Mouse (Mus musculus) thymus, postnatal 36 days (tissue): ENCODE results near the gene Ak3.
"Not testable (repeated sequence)": the region's sequence is repeated elsewhere in the genome, so short reads cannot be mapped to it uniquely, and the experiment has no call there.

ENCODE experiments used
- DNase-seq, 2 experiments: peaks; one replicate each; pipeline ENCODE4 v3.0.0; 2022; ENCODE audit warnings: mixed read lengths in 2 of 2

Ak3 gene

DNA sequence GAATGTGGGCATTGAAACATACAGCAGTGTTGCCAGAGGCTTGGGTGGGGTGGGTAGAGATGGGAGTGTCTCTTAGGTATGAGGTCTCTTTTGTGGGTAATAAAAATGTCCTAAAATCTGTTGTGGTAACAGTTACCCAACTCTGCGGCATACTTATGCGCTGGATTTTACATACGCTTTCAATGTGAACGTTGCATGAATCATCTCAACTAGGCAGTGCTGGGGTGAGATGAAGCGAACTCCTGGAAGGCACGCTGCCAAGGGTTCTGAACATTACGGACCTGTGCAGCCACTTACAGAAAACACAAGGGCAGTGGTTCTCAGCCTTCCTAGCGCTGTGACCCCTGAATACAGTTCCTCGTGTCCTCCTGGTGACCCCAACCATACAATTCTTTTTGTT is 5.1 kb downstream of the Ak3 start:
- DNase-seq = no peak

GRCm38 (mm10) chr19:29042143-29042542 is 5.6 kb downstream of the Ak3 start:
- no peak for DNase-seq

DNA sequence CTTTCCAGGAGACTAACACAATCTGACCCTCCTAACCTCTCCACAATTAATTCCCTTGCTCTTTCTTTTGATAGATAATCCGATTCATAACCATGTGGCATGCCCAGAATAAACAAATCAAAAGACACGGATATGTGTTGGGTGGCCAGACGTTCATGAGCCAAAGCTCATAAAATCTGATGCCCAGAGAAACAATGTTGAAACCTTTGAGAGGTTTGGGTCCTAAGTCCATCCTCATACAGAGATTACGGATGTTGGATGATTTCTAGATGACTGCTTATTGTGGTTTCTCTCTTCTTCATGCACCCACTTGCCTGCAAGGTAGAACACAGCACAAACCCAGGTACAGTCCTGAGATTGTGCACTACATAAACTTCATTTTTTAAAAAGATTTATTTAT is 7.6 kb downstream of the Ak3 start:
- DNase-seq = no peak

DNA sequence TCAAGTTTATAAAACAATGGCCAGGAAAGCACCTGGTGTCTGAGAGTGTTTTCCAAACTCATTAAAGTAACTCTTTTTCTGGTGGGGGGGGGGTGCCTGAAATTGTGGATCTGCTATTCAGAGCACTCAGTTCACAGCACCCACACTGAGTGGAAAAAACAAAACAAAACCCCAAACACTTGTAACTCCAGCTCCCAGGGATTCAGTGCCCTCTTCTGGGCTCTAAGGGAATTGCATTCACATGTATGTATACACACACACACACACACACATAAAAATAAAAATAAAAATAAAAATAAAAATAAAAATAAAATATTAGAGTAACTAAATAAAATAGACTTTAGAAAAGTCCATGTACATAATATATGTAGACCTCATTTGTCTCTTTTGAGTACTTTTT is 8.4 kb downstream of the Ak3 start:
- DNase-seq = no peak

GRCm38 (mm10) chr19:29037541-29037940 is 10.2 kb downstream of the Ak3 start:
- DNase-seq = no peak

DNA sequence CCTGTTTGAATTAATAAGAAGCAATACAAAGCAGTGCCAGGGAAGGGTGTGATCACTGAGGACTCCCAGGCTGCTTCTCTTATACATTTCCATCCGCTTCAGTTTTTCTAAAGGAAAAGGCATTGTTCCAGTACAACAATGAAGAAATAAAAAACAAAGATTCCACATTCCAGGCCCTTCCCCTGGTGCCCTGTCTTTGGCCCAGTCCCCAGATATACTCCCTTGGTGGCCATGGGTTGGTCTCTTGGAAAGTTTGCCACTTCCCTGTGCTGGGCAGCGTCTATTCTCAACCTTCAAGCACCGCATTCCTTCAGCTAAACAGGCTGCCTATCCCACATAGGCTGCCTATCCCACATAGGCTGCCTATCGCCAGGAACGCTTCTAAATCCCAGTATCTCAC is 10.7 kb downstream of the Ak3 start:
- no peak for DNase-seq

- DNase-seq = no peak
Observed at GRCm38 (mm10) chr19:29032662-29033061, 15.1 kb downstream of the Ak3 start.

GRCm38 (mm10) chr19:29031788-29032187 is 16.0 kb downstream of the Ak3 start:
- DNase-seq = no peak

GRCm38 (mm10) chr19:29024391-29024947 is 23.3 kb downstream of the Ak3 start:
- DNase-seq = no peak

GRCm38 (mm10) chr19:29021754-29022345 is 25.9 kb downstream of the Ak3 start:
- DNase-seq = no peak

GRCm38 (mm10) chr19:29019647-29020046 is 28.1 kb downstream of the Ak3 start:
- no peak for DNase-seq

DNA sequence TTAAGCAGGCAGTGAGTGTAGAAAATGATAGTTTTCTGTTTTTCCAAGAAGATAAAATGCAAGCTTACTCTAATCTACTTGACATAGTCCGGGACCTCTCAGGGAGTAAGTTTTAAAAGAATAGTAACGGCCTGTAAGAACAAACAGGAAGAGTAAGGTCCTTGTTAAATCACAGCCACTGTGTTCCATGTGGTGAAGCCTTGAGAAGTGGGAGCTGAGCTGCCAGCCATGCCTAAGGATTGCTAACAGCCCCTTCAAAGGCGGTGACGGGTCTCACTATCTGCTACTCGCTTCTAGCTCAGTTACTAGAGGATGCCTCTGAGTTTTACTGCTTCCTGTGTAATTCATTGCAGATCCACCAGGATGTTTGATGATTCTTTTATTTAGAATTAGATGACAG is 31.0 kb downstream of the Ak3 start:
- DNase-seq = no peak

GRCm38 (mm10) chr19:29016204-29016765 is 31.5 kb downstream of the Ak3 start:
- no peak for DNase-seq

- DNase-seq = no peak
Observed at GRCm38 (mm10) chr19:29015410-29016203, 32.2 kb downstream of the Ak3 start.

- no peak for DNase-seq
Observed at GRCm38 (mm10) chr19:29014466-29015055, 33.2 kb downstream of the Ak3 start.

- DNase-seq = no peak
Observed at GRCm38 (mm10) chr19:29011355-29011990, 36.3 kb downstream of the Ak3 start.

- DNase-seq = no peak
Observed at GRCm38 (mm10) chr19:29009046-29009445, 38.7 kb downstream of the Ak3 start.

DNA sequence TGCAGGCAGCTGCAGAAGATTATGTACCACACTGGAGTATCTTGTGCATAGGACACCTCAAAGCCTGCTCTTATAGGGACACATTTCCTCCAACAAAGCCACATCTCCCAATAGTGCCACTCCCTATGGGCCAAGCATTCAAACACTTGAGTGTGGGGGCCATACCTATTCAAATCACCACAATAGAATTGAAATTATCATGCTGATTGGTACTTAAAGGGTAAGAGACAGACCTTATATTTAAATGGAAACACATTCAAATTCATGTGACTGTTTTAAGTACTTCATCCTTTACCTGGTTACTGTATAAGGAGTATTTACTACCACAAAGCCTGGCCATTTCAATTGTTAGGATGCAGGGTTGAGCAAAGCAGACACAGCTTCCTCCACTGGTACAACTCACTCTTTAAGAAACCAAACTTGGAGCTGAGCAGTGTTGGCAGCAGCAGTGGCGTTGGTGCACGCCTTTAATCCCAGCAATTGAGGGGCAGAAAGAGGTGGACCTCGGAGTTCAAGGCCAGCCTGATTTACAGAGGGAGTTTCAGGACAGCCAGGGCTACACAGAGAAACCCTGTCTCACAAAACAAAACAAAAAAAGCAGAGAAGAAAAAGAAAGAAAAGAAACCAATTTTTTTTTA is 39.6 kb downstream of the Ak3 start:
- DNase-seq = no peak

DNA sequence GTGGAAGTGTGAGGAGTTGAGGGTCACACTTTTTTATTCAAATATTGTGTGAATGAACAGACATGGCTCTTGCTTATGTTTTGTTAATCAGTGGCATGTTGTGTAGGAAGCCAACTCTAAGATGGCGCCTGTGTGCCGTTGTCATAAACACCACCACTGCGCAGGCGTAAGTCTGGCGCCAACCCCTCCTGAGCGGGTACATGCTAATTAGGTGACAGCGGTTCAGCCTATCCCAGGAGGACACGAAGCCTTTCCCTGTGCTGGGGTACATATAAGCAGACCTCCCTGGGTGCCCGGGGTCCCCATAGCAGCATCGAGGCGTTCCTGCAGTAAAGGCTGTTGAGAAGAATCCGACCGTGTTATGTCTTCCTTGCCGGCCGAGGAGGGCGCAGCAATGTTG is 47.4 kb downstream of the Ak3 start:
- DNase-seq = not testable (repeated sequence)

DNA sequence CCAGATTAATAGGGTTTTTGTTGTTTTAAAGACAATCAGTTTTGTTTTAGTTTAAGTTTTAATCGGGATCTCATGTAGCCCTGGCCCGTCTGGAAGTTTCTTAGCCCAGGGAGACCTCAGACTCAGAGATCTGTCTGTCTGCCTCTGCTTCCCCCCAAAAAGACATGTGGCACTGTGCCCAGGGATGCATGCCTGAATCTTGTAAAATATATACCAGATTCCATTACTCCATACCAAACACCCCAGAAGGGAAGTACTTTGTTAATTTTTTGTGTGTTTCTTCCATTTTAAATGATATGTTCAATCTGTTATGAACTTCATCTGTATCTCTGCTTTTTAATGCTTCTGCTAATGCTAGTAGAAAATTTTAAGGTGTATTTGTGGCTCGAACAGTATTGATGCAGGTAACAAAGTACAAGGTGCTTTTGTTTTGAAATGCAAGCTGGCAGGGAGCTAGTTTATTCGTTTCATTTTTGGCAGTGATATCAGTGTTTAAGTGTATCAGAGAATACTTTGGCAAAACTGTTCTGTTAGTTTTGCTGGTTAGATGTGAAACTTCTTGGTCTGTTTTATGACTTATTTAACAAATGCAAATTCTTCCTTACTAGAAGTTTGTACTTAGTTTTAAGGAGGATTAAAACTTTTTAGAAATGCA is 49.7 kb downstream of the Ak3 start:
- no peak for DNase-seq

DNA sequence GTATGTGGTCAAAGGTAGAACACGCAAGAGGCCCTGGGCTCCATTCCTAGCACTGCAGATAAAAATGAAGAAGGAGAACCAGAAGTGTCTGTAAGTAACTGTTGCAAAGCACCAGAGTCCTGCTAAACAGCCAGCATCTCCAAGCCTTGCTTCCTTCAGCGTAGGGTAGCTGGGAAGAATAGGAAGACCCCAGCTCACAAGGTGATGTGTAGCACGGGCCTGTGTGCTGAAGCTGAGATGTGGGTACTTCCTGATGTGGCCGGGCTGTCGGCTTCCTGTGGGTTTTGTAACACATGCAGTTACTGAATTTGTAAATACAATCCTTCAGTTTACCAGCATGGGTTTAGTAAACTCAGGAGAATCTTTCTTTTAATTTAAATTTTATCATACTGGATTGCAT is 52.4 kb downstream of the Ak3 start:
- no peak for DNase-seq

DNA sequence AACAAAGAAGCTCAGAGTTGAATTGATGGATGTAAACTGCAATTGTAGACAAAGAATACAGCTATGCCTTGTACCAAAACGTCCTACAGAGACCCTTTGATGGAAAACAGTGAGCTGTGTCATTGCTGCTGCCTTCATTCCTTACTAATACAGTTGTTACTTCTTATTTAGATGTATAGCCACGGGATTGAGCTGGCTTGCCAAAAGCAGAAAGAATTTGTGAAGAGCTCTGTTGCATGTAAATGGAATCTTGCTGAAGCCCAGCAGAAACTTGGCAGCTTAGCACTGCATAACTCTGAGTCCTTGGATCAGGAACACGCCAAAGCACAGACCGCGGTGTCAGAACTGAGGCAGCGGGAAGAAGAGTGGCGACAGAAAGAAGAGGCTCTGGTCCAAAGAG is 52.9 kb downstream of the Ak3 start:
- no peak for DNase-seq
